Mouse (Mus musculus): ENCODE results near the gene Slc25a3.

GRCm38 (mm10) chr10:91131565-91131964 lies 7.7 kb upstream of the Slc25a3 start:
- TF ChIP-seq CTCF (IDR thresholded peaks at IDR 0.05; ENCODE audit: extremely low read depth, insufficient read depth, low read length) (no peak), POLR2A (IDR thresholded peaks at IDR 0.05; ENCODE audit: extremely low read depth, insufficient read depth, low read length) (no peak)

Data from cortical plate, adult 2 months (tissue).